Mouse (Mus musculus) cortical plate, adult 2 months (tissue): ENCODE data around the gene Gfpt1.

Experiments used
- CTCF ChIP-seq: fragments of 200-500 bp; IDR thresholded peaks from 2 replicates; pipeline ENCODE4 v1.5.1; 2011; ENCODE audit warnings: mild to moderate bottlenecking, control low read depth, low read length; ENCODE audit not compliant: insufficient read depth; ENCODE audit errors: extremely low read depth
- POLR2A ChIP-seq: fragments of 200-500 bp; IDR thresholded peaks from 2 replicates; pipeline ENCODE4 v1.6.1; 2011; ENCODE audit warnings: mild to moderate bottlenecking, low read length, control low read depth; ENCODE audit not compliant: insufficient read depth; ENCODE audit errors: extremely low read depth

DNA sequence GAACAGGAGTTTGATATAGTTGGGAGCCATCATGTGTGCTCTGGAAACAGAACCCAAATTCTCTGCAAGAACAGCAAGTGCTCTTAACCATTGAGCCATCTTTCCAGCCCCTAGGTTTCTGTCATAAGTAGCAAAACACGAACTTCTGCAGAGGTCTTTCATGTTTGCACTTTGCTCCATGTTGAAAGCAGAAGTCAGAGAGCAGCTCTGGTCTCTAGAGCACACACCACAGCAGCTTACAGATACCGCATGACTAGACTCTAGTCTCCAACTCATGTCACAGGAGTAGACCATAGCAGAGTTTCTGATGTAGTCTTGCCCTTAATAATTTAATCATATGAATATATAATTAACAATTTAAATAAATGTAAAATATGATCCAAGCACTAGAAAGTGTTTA, 25.6 kb downstream of the Gfpt1 start:
- no peak for TF ChIP-seq CTCF
- no peak for TF ChIP-seq POLR2A
